Mouse (Mus musculus): Measurements from ENCODE around the gene Pea15a. TPM values are rescaled to one million over a fixed set of nuclear protein-coding genes. Genes with fewer than 3 reads are reported as not detected.
"Not testable (repeated sequence)": the region's sequence is repeated elsewhere in the genome, so short reads cannot be mapped to it uniquely, and the experiment has no call there.

Gene Pea15a
- polyA plus RNA-seq (2014; fragmentation: Nextera tagmentation; extraction: Ambion mirVana): 121 and 123 TPM in 2 replicates

- ATAC-seq (replicated peaks; ENCODE audit: insufficient number of reproducible peaks, low FRiP score, low TSS enrichment, low read depth) (peak; percentile 54), DNase-seq (ENCODE audit: low spot score) (peak; percentile 80)
- Histone ChIP-seq H3K27ac (replicated peaks; ENCODE audit: low read depth, low read length) (peak within 1 kb of the TSS; percentile 78), H3K4me1 (ENCODE audit: control insufficient read depth, insufficient read depth, low read length) (peaks cover 10% of the 10 kb centered on the region), H3K9ac (replicated peaks; ENCODE audit: low read length) (peak within 1 kb of the TSS; percentile 82), H3K4me2 (ENCODE audit: low read depth, low read length) (peak within 1 kb of the TSS; percentile 82), H3K36me3 (replicated peaks; ENCODE audit: control insufficient read depth, insufficient read depth, low read depth, low read length) (no peaks in the 10 kb centered on the region), H3K4me3 (ENCODE audit: low read depth, low read length) (peak within 1 kb of the TSS; percentile 63), H3K27me3 (ENCODE audit: control insufficient read depth, insufficient read depth, low read length) (no peaks in the 10 kb centered on the region), H3K9me3 (replicated peaks; ENCODE audit: control insufficient read depth, low read length) (no peaks in the 10 kb centered on the region)
- under 1% methylated on average over 36 of the region's 40 CpGs for WGBS
Observed at GRCm38 (mm10) chr1:172206141-172206917, at the start of gene Pea15a. TSS of gene Pea15a (minus strand) at chr1:172206804.

GRCm38 (mm10) chr1:172247679-172248078, 41.1 kb upstream of the Pea15a start:
- Histone ChIP-seq H3K36me3 (replicated peaks; ENCODE audit: control insufficient read depth, insufficient read depth, low read depth, low read length) (no peaks in the 10 kb centered on the region), H3K27ac (replicated peaks; ENCODE audit: low read depth, low read length) (no peak overlapping the region), H3K9ac (replicated peaks; ENCODE audit: low read length) (no peak overlapping the region), H3K4me2 (ENCODE audit: low read depth, low read length) (no peak overlapping the region), H3K9me3 (replicated peaks; ENCODE audit: control insufficient read depth, low read length) (no peaks in the 10 kb centered on the region), H3K27me3 (ENCODE audit: control insufficient read depth, insufficient read depth, low read length) (peaks cover 2% of the 10 kb centered on the region; the same call in 1 of the 2 replicates), H3K4me1 (ENCODE audit: control insufficient read depth, insufficient read depth, low read length) (no peaks in the 10 kb centered on the region), H3K4me3 (ENCODE audit: low read depth, low read length) (no peak overlapping the region)
- WGBS: 37% methylated on average over 2 of the region's 2 CpGs
- ATAC-seq (replicated peaks; ENCODE audit: insufficient number of reproducible peaks, low FRiP score, low TSS enrichment, low read depth): peak; percentile 35; the same call in 1 of the 2 replicates
- DNase-seq (ENCODE audit: low spot score): peak; percentile 61

- Histone ChIP-seq H3K4me2 (ENCODE audit: low read depth, low read length) (no peak overlapping the region), H3K27me3 (ENCODE audit: control insufficient read depth, insufficient read depth, low read length) (peaks cover 2% of the 10 kb centered on the region; the same call in 1 of the 2 replicates), H3K36me3 (replicated peaks; ENCODE audit: control insufficient read depth, insufficient read depth, low read depth, low read length) (no peaks in the 10 kb centered on the region), H3K9me3 (replicated peaks; ENCODE audit: control insufficient read depth, low read length) (no peaks in the 10 kb centered on the region), H3K27ac (replicated peaks; ENCODE audit: low read depth, low read length) (no peak overlapping the region), H3K9ac (replicated peaks; ENCODE audit: low read length) (no peak overlapping the region), H3K4me3 (ENCODE audit: low read depth, low read length) (no peak overlapping the region), H3K4me1 (ENCODE audit: control insufficient read depth, insufficient read depth, low read length) (no peaks in the 10 kb centered on the region)
- DNase-seq (ENCODE audit: low spot score) (no peak), ATAC-seq (replicated peaks; ENCODE audit: insufficient number of reproducible peaks, low FRiP score, low TSS enrichment, low read depth) (no peak)
- WGBS: 67% methylated on average over 4 of the region's 4 CpGs
Observed at GRCm38 (mm10) chr1:172247216-172247615, 40.6 kb upstream of the Pea15a start.

GRCm38 (mm10) chr1:172244645-172245044, 38.0 kb upstream of the Pea15a start:
- ATAC-seq (replicated peaks; ENCODE audit: insufficient number of reproducible peaks, low FRiP score, low TSS enrichment, low read depth); H3K9ac ChIP-seq (replicated peaks; ENCODE audit: low read length); H3K27ac ChIP-seq (replicated peaks; ENCODE audit: low read depth, low read length); H3K4me3 ChIP-seq (ENCODE audit: low read depth, low read length); H3K36me3 ChIP-seq (replicated peaks; ENCODE audit: control insufficient read depth, insufficient read depth, low read depth, low read length); H3K9me3 ChIP-seq (replicated peaks; ENCODE audit: control insufficient read depth, low read length); H3K4me1 ChIP-seq (ENCODE audit: control insufficient read depth, insufficient read depth, low read length); DNase-seq (ENCODE audit: low spot score); H3K4me2 ChIP-seq (ENCODE audit: low read depth, low read length); H3K27me3 ChIP-seq (ENCODE audit: control insufficient read depth, insufficient read depth, low read length): not testable (repeated sequence)
- 40% methylated on average over 23 of the region's 23 CpGs for WGBS

GRCm38 (mm10) chr1:172243547-172244205, 37.1 kb upstream of the Pea15a start:
- Histone ChIP-seq H3K4me1 (ENCODE audit: control insufficient read depth, insufficient read depth, low read length) (no peaks in the 10 kb centered on the region), H3K4me3 (ENCODE audit: low read depth, low read length) (no peak overlapping the region), H3K9me3 (replicated peaks; ENCODE audit: control insufficient read depth, low read length) (no peaks in the 10 kb centered on the region), H3K36me3 (replicated peaks; ENCODE audit: control insufficient read depth, insufficient read depth, low read depth, low read length) (no peaks in the 10 kb centered on the region), H3K4me2 (ENCODE audit: low read depth, low read length) (no peak overlapping the region; the same call in 1 of the 2 replicates), H3K27me3 (ENCODE audit: control insufficient read depth, insufficient read depth, low read length) (peaks cover 2% of the 10 kb centered on the region; the same call in 1 of the 2 replicates), H3K27ac (replicated peaks; ENCODE audit: low read depth, low read length) (no peak overlapping the region), H3K9ac (replicated peaks; ENCODE audit: low read length) (no peak overlapping the region)
- DNase-seq (ENCODE audit: low spot score): peak; percentile 26
- 21% methylated on average over 16 of the region's 16 CpGs for WGBS
- ATAC-seq (replicated peaks; ENCODE audit: insufficient number of reproducible peaks, low FRiP score, low TSS enrichment, low read depth): no peak

GRCm38 (mm10) chr1:172242401-172242800, 35.8 kb upstream of the Pea15a start:
- Histone ChIP-seq H3K9me3 (replicated peaks; ENCODE audit: control insufficient read depth, low read length) (no peaks in the 10 kb centered on the region), H3K4me3 (ENCODE audit: low read depth, low read length) (no peak overlapping the region), H3K4me2 (ENCODE audit: low read depth, low read length) (no peak overlapping the region), H3K27me3 (ENCODE audit: control insufficient read depth, insufficient read depth, low read length) (peaks cover 2% of the 10 kb centered on the region; the same call in 1 of the 2 replicates), H3K36me3 (replicated peaks; ENCODE audit: control insufficient read depth, insufficient read depth, low read depth, low read length) (no peaks in the 10 kb centered on the region), H3K4me1 (ENCODE audit: control insufficient read depth, insufficient read depth, low read length) (no peaks in the 10 kb centered on the region), H3K9ac (replicated peaks; ENCODE audit: low read length) (no peak overlapping the region), H3K27ac (replicated peaks; ENCODE audit: low read depth, low read length) (no peak overlapping the region)
- ATAC-seq (replicated peaks; ENCODE audit: insufficient number of reproducible peaks, low FRiP score, low TSS enrichment, low read depth): 0 out of 2 replicates have a peak, but pooled peaks have one; percentile 40
- WGBS: 48% methylated on average over 2 of the region's 2 CpGs
- peak; percentile 22 for DNase-seq (ENCODE audit: low spot score)

GRCm38 (mm10) chr1:172240945-172241708, 34.5 kb upstream of the Pea15a start:
- Histone ChIP-seq H3K4me3 (ENCODE audit: low read depth, low read length) (no peak overlapping the region), H3K36me3 (replicated peaks; ENCODE audit: control insufficient read depth, insufficient read depth, low read depth, low read length) (no peaks in the 10 kb centered on the region), H3K27me3 (ENCODE audit: control insufficient read depth, insufficient read depth, low read length) (peaks cover 2% of the 10 kb centered on the region; the same call in 1 of the 2 replicates), H3K9me3 (replicated peaks; ENCODE audit: control insufficient read depth, low read length) (no peaks in the 10 kb centered on the region), H3K4me2 (ENCODE audit: low read depth, low read length) (no peak overlapping the region), H3K9ac (replicated peaks; ENCODE audit: low read length) (no peak overlapping the region), H3K4me1 (ENCODE audit: control insufficient read depth, insufficient read depth, low read length) (no peaks in the 10 kb centered on the region), H3K27ac (replicated peaks; ENCODE audit: low read depth, low read length) (no peak overlapping the region)
- DNase-seq (ENCODE audit: low spot score) (no peak), ATAC-seq (replicated peaks; ENCODE audit: insufficient number of reproducible peaks, low FRiP score, low TSS enrichment, low read depth) (no peak)
- 57% methylated on average over 6 of the region's 6 CpGs for WGBS

All from embryonic facial prominence, embryonic 11.5 days (tissue).